In the genomic region with DNA sequence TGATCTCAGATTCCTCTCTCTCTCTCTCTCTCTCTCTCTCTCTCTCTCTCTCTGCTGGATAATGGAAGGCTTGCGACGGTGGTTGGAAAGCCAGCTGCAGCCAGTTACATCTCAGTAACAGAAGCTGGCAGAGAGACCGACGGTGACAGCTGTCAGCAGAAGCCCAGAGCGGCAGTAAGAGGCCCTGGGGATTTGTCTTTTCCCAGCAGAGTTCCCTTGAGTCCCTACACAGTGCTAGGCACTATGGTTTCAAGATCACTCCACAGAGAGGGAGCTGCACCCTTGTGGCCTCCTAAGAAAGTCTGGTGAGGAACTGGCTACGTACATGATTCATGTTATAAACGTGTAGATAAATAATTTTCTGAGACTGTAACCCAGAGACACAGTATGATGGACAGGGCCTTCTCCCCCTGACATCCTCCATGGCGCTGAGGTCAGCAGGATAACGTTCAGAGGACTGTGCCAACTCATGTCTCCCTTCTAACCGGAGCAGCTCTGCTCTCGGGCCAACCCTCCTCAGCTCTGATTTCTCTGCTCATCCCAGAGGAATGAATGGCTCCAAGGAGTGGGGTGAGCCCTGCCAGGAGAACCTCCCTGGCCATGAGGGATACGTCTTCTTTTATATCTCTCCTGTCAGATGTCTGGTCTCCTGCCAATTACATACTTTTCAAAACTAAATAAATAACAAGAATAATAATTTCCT, we compare ENCODE assay signal across 8 mouse cellular contexts.
DNase-seq lines count a peak whose midpoint lies in the region; ATAC-seq lines count a peak whose summit lies in the region.

No protein-coding gene starts in this region.

- H3K27ac ChIP-seq in hindbrain, embryonic 10.5 days: peak overlapping the region; percentile 35; the same call in 1 of the 2 replicates
- H3K27ac ChIP-seq in hindbrain, embryonic 13.5 days: no peak overlapping the region

- peaks cover 35% of the 10 kb centered on the region for H3K4me1 ChIP-seq in hindbrain, embryonic 10.5 days (replicated peaks)
- H3K4me1 ChIP-seq in hindbrain, embryonic 13.5 days (replicated peaks): peaks cover 26% of the 10 kb centered on the region

- no peak overlapping the region for H3K4me2 ChIP-seq in hindbrain, embryonic 13.5 days

- peaks cover 5% of the 10 kb centered on the region; the same call in 1 of the 2 replicates for H3K27me3 ChIP-seq in hindbrain, embryonic 10.5 days (ENCODE audit: insufficient read depth, poor library complexity, severe bottlenecking)
- H3K27me3 ChIP-seq in hindbrain, embryonic 13.5 days: 0 out of 2 replicates have a peak, but pooled peaks cover 4% of the 10 kb centered on the region

- intact Hi-C loops in left cerebral cortex, postnatal 10 days (cut with DNase I): no loop called here

- 49% methylated on average over 12 of the region's 12 CpGs for WGBS in hindbrain, embryonic 10.5 days
- 44% methylated on average over 12 of the region's 12 CpGs for WGBS in hindbrain, embryonic 13.5 days

- ATAC-seq in hindbrain, embryonic 13.5 days (ENCODE audit: low FRiP score): no peak

- DNase-seq in hindbrain, embryonic 10.5 days (ENCODE audit: low spot score): no peak
- DNase-seq in Muller cell, postnatal 12 days (ENCODE audit: inconsistent ontology term): peak; percentile 31
- peak; percentile 53 to 61 for DNase-seq in heart, adult 9 months (ENCODE audit: low spot score in 2 of 2)
- DNase-seq in lung, postnatal 10 days: peak; percentile 70
- DNase-seq in right cerebral cortex, postnatal 4 days: no peak
- DNase-seq in left cerebral cortex, postnatal 10 days (ENCODE audit: extremely low spot score in 1 of 2, low spot score in 2 of 2): no peak
- DNase-seq in layer of hippocampus, adult 11-12 months (ENCODE audit: low spot score): no peak

- H3K9ac ChIP-seq in hindbrain, embryonic 13.5 days: no peak overlapping the region

- H3K4me3 ChIP-seq in hindbrain, embryonic 10.5 days: no peak overlapping the region
- H3K4me3 ChIP-seq in hindbrain, embryonic 13.5 days: no peak overlapping the region

- no peaks in the 10 kb centered on the region for H3K36me3 ChIP-seq in hindbrain, embryonic 10.5 days
- H3K36me3 ChIP-seq in hindbrain, embryonic 13.5 days: no peaks in the 10 kb centered on the region

- H3K9me3 ChIP-seq in hindbrain, embryonic 10.5 days: no peaks in the 10 kb centered on the region
- H3K9me3 ChIP-seq in hindbrain, embryonic 13.5 days: no peaks in the 10 kb centered on the region

Comparison
In these comparisons a context has a peak if more than half of its experiments do, and no peak if none do; other contexts are left out.
1. DNase-seq: peak in Muller cell, postnatal 12 days (single experiment), heart, adult 9 months (2 of 2) and lung, postnatal 10 days (single experiment); none in hindbrain, embryonic 10.5 days (single experiment), right cerebral cortex, postnatal 4 days (single experiment), left cerebral cortex, postnatal 10 days (0 of 2) and layer of hippocampus, adult 11-12 months (single experiment).